Mouse (Mus musculus) layer of hippocampus, postnatal 14 days (tissue): ENCODE results near the gene Nxf7. TPM values are rescaled to one million over a fixed set of nuclear protein-coding genes. Genes with fewer than 3 reads are reported as not detected.
"Not testable (repeated sequence)": the region's sequence is repeated elsewhere in the genome, so short reads cannot be mapped to it uniquely, and the experiment has no call there.

Experiments used
- DNase-seq, 2 experiments: peaks; one replicate each; pipeline ENCODE4 v3.0.0; 2021 to 2022; ENCODE audit warnings: low spot score in 2 of 2, mixed read lengths in 1 of 2
- long read RNA-seq, 2 experiments: library from polyadenylated mRNA; stranded (forward); transcript quantifications; one replicate each; pipeline ENCODE4 v2.0.0; 2021
- total RNA-seq, 2 experiments: library from RNA; stranded (reverse); gene quantifications; 2 replicates each; pipeline ENCODE4 v1.2.3; 2021

Gene Nxf7
- not detected for total RNA-seq
- long read RNA-seq, experiment 1 = 0 reads
- long read RNA-seq, experiment 2 = 0 reads

DNA sequence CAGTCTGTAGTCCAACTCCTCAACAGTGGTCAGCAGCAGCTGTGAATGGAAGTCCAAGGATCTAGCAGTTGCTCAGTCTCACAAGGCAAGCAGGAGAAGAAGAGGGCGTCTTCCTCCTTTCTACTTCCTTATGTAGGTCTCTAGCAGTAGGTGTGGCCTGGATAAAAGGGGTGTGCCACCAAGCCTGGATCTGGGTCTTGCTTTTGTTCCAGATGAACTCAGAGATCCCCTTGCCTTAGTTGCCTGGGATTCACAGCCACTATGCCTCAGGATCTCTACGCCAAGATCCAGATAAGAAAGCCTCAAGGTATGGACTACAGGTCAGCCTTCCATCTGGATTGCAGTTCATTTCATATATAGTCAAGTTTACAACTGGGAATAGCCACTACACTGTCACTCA is at the start of gene Nxf7:
TSS of gene Nxf7 (minus strand) at position 101 of the 400 bp plus-strand sequence.
- no peak for DNase-seq

GRCm38 (mm10) chrX:135627605-135628004 is 29.0 kb upstream of the Nxf7 start, which contains the start of gene Prame:
TSS of gene Prame (minus strand) at chrX:135627705.
- DNase-seq = no peak

- DNase-seq = peak; percentile 10 to 54
Measured at GRCm38 (mm10) chrX:135601298-135602029, 2.9 kb upstream of the Nxf7 start.

DNA sequence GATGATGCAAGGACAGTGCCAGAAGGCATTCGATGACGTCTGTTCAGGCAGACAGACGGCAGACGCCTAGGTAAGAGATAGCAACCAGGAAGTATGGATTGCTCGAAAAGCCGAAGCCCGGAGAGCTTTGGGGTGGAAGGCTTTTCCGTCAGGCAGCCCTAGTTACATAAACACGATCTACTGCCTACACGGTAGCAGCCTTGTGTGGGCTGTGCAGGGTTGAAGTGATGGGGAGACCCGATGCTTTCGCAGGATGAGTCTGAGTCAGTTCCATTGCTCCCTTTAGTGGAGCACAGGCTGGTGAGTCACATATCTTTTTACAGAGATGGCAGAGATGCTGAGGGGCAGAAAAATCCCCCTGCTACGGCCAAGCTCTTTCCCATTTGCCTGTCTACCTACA is 481 bp downstream of the Nxf7 start:
- no peak for DNase-seq

- no peak for DNase-seq
Measured at GRCm38 (mm10) chrX:135576412-135576811, 22.2 kb downstream of the Nxf7 start.

DNA sequence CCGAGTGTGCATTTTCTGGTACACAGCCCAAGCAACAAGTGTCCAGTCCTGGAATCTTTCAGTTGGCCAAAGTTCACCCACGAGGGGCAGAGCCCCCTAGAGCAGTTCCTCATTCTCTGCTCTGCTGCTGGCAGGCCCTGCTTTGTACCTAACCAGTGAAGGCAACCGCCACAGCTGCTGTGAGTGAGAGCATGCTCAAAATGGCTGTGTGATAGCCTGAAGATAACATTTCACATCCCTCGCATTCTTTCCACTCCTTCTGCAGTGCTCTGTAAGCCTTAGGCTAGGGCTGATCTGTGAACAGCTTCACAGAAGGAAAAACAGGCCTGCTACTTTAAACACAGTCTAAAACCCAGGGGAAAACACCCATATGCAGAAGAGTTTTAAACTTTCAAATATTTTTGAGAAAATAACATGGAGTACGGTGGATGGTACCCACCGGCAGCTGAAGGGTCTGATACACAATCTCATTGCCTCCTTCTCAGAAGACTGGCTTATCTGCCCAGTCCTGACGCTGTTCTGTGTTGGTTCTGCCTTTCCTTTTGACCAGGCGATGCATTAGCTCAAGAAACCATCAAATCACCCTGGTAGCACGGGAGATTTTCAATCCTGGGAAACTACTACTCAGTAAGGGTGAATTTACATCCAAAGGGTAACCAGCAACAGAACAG is 23.5 kb downstream of the Nxf7 start:
- DNase-seq = not testable (repeated sequence)

- not testable (repeated sequence) for DNase-seq
Measured at GRCm38 (mm10) chrX:135574261-135574957, 24.2 kb downstream of the Nxf7 start.

DNA sequence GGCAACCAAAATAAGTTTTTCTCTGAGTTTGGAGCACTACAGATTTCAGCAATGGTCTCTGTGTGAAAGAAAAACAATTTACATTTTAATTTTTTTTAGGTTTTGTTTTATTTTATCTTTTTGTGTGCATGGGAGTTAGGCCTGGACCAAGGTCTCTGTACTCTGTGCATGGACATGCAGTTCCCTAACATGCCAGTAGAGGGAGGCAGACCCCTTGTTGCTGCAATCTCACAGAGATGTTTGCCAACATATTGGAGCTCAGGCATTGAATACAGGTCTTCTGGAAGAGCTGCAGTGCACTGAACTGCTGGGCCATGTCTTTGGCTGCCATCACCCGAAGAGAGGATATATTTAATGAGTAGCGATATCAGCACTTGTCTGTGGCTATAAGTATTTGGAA is 29.1 kb downstream of the Nxf7 start:
- DNase-seq = peak; percentile 52 to 57

- not testable (repeated sequence) for DNase-seq
Measured at GRCm38 (mm10) chrX:135564934-135565333, 33.6 kb downstream of the Nxf7 start.

GRCm38 (mm10) chrX:135562841-135563240 is 35.7 kb downstream of the Nxf7 start:
- DNase-seq = no peak

GRCm38 (mm10) chrX:135561693-135562092 is 36.9 kb downstream of the Nxf7 start:
- not testable (repeated sequence) for DNase-seq

- peak; percentile 9 to 15 for DNase-seq
Measured at GRCm38 (mm10) chrX:135560933-135561332, 37.6 kb downstream of the Nxf7 start.

DNA sequence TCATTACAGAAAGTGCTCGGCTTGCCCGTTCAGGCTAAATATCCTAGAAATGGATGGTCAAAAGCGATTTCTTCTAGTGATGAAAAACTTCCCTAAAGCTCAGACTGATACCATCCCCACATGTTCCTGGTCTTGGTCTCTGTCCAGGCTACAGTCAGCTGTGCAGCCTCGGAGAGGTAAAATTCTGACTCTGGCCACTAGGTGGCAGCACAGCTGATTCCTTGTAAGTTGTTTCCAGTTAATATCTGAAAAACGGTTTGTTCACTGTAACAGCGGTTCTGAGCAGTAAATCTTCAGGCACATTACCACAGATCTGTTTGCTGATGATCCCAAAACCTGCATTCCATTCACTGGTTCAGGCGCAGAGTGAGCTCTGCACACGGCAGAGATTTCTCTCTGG is 38.9 kb downstream of the Nxf7 start:
- DNase-seq = peak; percentile 30

Other genes starting within 250 kb of the Nxf7 start
- not detected for gene Gm5128, start 225.5 kb downstream of the Nxf7 start, total RNA-seq
- gene Gm7903, start 164.9 kb downstream of the Nxf7 start, total RNA-seq = not detected
- gene AV320801, start 104.2 kb downstream of the Nxf7 start, total RNA-seq = not detected
- not detected for gene Prame, start 28.9 kb upstream of the Nxf7 start, total RNA-seq
- not detected for gene Tcp11x2, start 95.0 kb upstream of the Nxf7 start, total RNA-seq
- gene Tmsb15a, start 126.5 kb upstream of the Nxf7 start, total RNA-seq = not detected
- 10 to 100 TPM; 27.0 to 31.8 TPM for gene Armcx5, start 144.0 kb upstream of the Nxf7 start, total RNA-seq
- 100 to 1,000 TPM; 273 to 296 TPM for gene Gprasp1, start 144.0 kb upstream of the Nxf7 start, total RNA-seq
- gene Bhlhb9, start 198.8 kb upstream of the Nxf7 start, total RNA-seq = 10 to 100 TPM; 63.2 to 69.1 TPM
- 100 to 1,000 TPM; 151 to 154 TPM for gene Gprasp2, start 240.3 kb upstream of the Nxf7 start, total RNA-seq